Mouse (Mus musculus): ENCODE data around the gene Pla2g4b.

Pla2g4b gene

DNA sequence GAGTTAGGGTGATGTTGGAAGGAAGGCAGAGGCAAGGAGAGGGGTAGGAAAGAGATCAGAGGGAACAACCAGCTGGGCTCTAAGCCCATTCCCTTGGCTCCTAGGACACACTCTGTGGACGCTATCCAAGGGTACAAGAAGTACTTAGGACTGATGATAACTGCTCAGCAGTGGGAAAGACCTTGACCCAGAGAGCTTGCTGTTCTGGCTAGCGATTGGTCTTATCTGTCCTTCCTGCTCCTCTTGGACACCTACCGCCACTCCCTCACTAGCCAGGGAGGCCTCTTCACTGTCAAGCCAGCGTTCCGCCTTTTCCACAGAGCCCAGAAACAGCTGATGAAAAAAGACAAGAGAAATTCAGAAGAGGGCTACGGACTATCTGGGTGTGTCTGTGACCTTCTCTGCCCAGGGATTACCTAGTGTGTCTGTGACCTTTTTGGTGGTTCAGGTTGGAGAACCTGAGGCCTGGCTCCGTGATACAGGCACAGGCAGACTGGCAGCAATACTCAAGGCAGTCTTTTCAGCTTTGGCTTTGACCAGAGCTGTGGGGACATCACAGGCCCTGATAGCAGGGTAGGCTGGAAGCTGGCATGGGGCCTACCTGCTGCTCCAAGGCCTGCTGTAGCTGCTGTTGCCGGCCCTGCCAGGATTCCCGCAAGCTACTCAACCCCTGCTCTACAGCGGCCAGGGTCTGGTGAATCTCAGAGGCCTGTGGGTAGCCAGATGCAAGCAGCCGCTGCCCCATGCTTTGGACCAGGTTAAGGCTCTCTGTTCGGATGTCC, 21.7 kb downstream of the Pla2g4b start:
- in situ Hi-C loops (cut with MboI; ENCODE audit: unreplicated experiment in 2 of 2), result no loop called here

DNA sequence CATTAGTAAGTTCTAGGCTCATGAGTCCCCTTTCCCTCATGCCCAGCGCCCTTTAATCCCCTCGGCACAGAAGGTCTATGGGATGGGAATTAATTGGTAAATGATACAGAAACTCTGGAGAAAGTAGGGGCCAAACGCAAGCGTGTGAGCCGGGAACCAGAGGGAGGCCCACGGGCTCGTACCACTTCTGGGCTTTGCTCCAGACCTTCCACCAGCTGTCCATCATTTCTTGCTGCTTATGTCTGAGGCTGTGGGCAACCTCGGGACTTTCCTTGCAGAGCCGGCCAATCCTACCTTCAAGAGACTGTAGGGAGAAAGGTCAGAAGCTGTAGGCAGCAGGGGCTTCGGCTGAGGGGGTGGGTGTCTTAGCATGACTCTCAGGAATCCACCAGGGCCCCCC, 22.7 kb downstream of the Pla2g4b start:
- in situ Hi-C loops (cut with MboI; ENCODE audit: unreplicated experiment in 2 of 2), result no loop called here

DNA sequence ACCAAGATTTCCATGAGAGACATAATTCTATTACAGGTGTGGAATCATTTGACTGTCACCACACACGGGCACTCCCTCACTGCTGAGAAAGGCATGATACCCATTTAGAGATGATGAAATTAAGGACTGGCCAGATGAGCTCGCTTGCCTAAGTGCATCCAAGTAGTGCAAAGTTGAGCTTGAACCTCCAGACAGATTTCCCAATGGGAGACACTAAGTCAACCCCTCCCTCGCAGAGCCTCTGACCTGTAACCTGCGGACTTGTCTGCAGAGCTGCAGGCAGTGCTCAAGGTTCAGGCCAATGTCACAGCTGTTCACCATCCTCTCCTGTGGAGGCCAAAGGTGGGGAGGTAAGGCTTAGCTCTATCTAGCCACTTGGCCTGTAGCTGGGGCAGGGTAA, 25.6 kb downstream of the Pla2g4b start:
- in situ Hi-C loops (cut with MboI; ENCODE audit: unreplicated experiment in 2 of 2), result no loop called here

- in situ Hi-C loops (cut with MboI; ENCODE audit: unreplicated experiment in 2 of 2), result no loop called here
Observed at GRCm38 (mm10) chr2:120059466-120059865, 26.2 kb downstream of the Pla2g4b start.

- in situ Hi-C loops (cut with MboI; ENCODE audit: unreplicated experiment in 2 of 2), result no loop called here
Observed at GRCm38 (mm10) chr2:120060190-120060589, 27.0 kb downstream of the Pla2g4b start.

- in situ Hi-C loops (cut with MboI; ENCODE audit: unreplicated experiment in 2 of 2), result no loop called here
Observed at GRCm38 (mm10) chr2:120060651-120061050, 27.4 kb downstream of the Pla2g4b start.

GRCm38 (mm10) chr2:120062248-120062647, 29.0 kb downstream of the Pla2g4b start:
- in situ Hi-C loops (cut with MboI; ENCODE audit: unreplicated experiment in 2 of 2), result no loop called here

GRCm38 (mm10) chr2:120064639-120065038, 31.4 kb downstream of the Pla2g4b start:
- in situ Hi-C loops (cut with MboI; ENCODE audit: unreplicated experiment in 2 of 2), result loop anchor here in 1 of 2 experiments (5.0 kb wide), 1 partner anchor 92 kb away; the partner anchor contains the start of gene Mapkbp1

DNA sequence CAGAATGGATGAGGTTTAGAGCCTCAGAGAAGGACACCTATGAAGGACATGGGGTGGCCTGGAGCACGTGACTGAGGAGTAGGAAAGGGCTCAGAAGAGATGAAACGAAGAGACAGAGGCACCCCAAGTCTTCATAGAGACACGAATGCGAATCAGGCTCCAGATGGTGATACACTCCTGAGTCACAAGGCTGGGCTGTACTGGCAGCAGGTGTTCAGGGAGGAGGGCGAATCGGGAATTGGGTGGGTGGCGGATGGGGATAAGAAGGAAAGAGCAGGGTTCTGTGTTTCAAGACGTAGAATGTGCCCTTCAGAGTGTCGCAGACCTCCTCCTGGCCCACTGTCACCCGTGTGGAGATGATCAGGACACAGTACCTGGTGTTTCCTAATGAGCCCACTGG, 32.0 kb downstream of the Pla2g4b start:
- in situ Hi-C loops (cut with MboI; ENCODE audit: unreplicated experiment in 2 of 2), result loop anchor here in 1 of 2 experiments (5.0 kb wide), 1 partner anchor 93 kb away; the partner anchor contains the start of gene Mapkbp1

- in situ Hi-C loops (cut with MboI; ENCODE audit: unreplicated experiment in 2 of 2), result loop anchor here in 1 of 2 experiments (5.0 kb wide), 1 partner anchor 94 kb away; the partner anchor contains the start of gene Mapkbp1
Observed at GRCm38 (mm10) chr2:120066224-120066623, 33.0 kb downstream of the Pla2g4b start.

DNA sequence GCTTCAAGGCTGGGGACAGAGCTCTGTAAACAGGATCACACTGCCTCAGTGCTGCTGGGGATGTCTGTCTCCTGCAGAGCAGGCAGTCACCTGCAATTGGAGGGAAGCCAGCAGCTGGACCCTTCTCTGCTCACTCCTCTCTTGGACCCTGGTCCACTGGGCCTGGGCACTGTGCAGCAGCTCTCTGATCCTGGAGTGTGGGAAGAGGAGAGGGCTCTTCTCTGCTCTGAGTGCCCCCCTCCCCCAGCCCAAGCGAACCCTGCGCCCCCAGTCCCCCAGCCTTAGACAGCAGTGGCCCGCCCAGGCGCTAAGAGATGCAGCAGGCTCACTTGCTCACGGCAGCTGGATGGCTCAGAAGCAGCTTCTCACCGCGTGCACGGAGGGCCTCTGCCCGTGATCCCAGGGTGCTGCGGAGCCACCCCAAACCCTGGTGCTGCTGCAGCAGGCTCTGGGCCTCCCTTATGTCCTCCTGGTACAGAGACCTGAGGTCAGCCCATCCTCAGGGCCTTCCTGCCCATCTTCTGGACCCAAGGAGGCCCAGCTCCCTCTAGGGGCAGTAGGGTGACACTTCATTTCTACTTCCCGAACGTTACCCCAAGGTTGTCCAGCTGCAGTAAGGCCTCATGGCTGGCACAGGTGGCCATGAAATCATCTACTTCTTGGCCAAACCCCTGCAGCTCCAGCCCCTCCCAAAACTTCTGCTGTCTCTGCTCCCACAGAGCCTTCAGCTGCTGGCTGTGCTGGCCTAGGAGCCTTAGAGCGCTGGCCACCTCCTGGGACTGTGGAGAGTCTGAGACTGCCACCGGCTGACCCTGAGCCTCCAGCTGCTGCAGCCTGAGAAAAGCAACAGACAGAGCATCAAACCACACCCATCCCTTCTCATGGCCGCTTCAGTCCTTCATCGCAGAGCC, 35.6 kb downstream of the Pla2g4b start:
- in situ Hi-C loops (cut with MboI; ENCODE audit: unreplicated experiment in 2 of 2), result loop anchor here in 1 of 2 experiments (5.0 kb wide), 1 partner anchor 97 kb away; the partner anchor contains the start of gene Mapkbp1

GRCm38 (mm10) chr2:120069466-120069990, 36.3 kb downstream of the Pla2g4b start:
- in situ Hi-C loops (cut with MboI; ENCODE audit: unreplicated experiment in 2 of 2), result loop anchor here in 1 of 2 experiments (5.0 kb wide), 1 partner anchor 97 kb away; the partner anchor contains the start of gene Mapkbp1

DNA sequence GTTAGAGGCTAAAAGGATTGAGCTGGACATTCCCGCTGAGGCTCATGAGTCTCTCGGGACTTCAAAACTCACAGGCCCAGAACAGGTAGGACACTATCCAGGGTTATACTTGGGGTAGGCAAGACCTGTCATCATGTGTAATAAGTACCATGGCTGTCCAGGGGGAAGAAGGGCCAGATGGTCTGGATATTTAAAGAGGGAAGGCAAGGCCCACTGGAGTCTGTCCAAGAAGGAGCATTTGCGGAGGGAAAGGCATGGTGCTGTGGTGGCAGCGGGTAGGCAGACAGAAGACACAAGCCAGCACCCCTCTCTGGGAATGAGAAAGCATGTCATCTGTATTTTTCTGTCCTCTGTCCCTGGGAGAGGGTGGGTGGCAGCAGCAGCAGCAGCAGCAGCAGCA, 40.9 kb downstream of the Pla2g4b start:
- in situ Hi-C loops (cut with MboI; ENCODE audit: unreplicated experiment in 2 of 2), result loop anchor here in 1 of 2 experiments (5.0 kb wide), 1 partner anchor 102 kb away; the partner anchor contains the start of gene Mapkbp1

- in situ Hi-C loops (cut with MboI; ENCODE audit: unreplicated experiment in 2 of 2), result loop anchor here in 1 of 2 experiments (5.0 kb wide), 1 partner anchor 211 kb away; the partner anchor contains the start of gene Pla2g4d
Observed at GRCm38 (mm10) chr2:120076076-120076705, 43.0 kb downstream of the Pla2g4b start.

DNA sequence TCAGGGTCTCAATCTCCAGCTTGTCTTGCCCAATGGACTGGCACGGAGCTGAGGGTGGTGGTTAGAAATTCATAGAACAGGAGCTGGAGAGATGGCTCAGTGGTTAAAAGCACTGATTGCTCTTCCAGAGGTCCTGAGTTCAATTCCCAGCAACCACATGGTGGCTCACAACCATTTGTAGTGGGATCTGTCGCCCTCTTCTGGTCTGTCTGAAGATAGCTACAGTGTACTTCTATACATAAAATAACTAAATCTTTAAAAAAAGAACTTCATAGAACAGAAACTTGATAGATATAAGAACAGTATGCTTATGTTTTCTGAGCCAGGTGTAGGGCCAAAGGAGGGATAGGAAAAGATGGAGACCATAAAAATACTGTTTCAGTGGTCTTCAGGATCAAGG, 49.2 kb downstream of the Pla2g4b start:
- in situ Hi-C loops (cut with MboI; ENCODE audit: unreplicated experiment in 2 of 2), result loop anchor here in 1 of 2 experiments (10.0 kb wide), 1 partner anchor 538 kb away; the partner anchor contains the start of genes Chp1 and Exd1

- in situ Hi-C loops (cut with MboI; ENCODE audit: unreplicated experiment in 2 of 2), result loop anchor here (5.0 to 10.0 kb wide), 3 partner anchors 88 to 540 kb away; partner anchors contain the start of genes Chp1 (in 1 of the 2) and Exd1 (in 1 of the 2)
Observed at GRCm38 (mm10) chr2:120084593-120085361, 51.6 kb downstream of the Pla2g4b start.

GRCm38 (mm10) chr2:120086038-120086437, 52.8 kb downstream of the Pla2g4b start:
- in situ Hi-C loops (cut with MboI; ENCODE audit: unreplicated experiment in 2 of 2), result loop anchor here (5.0 to 10.0 kb wide), 3 partner anchors 86 to 541 kb away; partner anchors contain the start of genes Chp1 (in 1 of the 2) and Exd1 (in 1 of the 2)

- in situ Hi-C loops (cut with MboI; ENCODE audit: unreplicated experiment in 2 of 2), result loop anchor here (5.0 to 10.0 kb wide), 3 partner anchors 85 to 543 kb away; partner anchors contain the start of genes Chp1 (in 1 of the 2) and Exd1 (in 1 of the 2)
Observed at GRCm38 (mm10) chr2:120087391-120087790, 54.2 kb downstream of the Pla2g4b start.

GRCm38 (mm10) chr2:120087897-120088296, 54.7 kb downstream of the Pla2g4b start:
- in situ Hi-C loops (cut with MboI; ENCODE audit: unreplicated experiment in 2 of 2), result loop anchor here (5.0 to 10.0 kb wide), 3 partner anchors 84 to 543 kb away; partner anchors contain the start of genes Chp1 (in 1 of the 2) and Exd1 (in 1 of the 2)

All from v-Abl transformed pro-B cells (cell line).